Mouse (Mus musculus) cerebral cortex, adult 2 months (tissue): Measurements from ENCODE around the gene Map4k3.

ENCODE experiments used
- WGBS: fragments of 180-500 bp; shearing (Covaris S2); methylation state at CpG from one replicate; pipeline ENCODE4 v1.1.7; 2018; 5-methylcytosine and 5-hydroxymethylcytosine counted together

Gene Map4k3

DNA sequence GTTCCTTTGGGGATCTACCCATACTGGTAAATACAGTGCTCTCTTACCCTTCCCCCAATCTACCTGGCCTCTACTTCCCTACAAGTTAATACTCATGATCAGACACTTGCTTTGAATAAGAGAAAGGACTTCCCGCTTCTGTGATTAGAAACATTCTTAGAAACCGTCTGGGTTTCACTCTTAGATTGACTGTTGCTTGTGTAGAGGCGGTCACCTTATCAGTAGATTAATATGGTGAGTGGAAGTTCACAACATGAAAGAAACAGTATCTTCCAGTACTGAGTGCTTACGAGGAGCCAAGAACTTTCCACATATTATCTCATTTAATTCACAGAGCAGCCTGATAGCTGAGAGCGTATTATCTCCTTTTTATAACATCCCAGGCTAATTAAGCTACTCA, 1.5 kb upstream of the Map4k3 start:
- 86% methylated on average over 5 of the region's 5 CpGs for WGBS

DNA sequence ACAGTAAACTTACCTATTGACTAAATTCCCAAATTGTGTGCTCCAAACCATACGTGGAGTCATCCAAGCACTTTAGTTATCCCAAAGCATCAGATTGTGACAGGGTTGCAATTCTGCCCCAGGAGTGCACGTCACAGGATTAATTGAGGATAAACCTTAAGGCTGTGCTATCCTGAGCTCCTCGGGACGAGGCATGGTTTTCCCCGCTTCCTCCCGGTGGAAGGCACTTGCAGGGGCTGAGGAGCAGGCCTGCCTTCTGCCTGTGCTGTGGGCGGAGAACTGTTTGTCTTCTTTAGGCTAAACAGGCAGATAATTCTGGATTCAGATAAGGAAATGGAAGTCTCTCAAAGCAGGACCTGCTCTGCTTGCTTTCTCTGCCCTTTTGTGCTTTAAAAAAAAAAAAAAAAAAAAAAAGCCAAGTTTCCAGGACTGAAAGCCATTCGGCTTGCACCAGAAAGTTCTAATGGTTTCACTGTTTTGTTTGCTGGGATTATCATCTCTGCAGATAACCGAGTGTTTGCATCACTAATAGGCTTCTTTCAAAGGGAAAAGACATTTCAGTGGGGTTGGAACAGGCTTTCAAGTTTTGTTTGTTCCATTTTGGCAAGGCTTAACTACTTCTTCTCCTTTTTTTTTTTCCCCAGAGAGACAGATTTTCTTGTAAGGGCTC, 930 bp upstream of the Map4k3 start:
- WGBS = 24% methylated on average over 9 of the region's 9 CpGs

DNA sequence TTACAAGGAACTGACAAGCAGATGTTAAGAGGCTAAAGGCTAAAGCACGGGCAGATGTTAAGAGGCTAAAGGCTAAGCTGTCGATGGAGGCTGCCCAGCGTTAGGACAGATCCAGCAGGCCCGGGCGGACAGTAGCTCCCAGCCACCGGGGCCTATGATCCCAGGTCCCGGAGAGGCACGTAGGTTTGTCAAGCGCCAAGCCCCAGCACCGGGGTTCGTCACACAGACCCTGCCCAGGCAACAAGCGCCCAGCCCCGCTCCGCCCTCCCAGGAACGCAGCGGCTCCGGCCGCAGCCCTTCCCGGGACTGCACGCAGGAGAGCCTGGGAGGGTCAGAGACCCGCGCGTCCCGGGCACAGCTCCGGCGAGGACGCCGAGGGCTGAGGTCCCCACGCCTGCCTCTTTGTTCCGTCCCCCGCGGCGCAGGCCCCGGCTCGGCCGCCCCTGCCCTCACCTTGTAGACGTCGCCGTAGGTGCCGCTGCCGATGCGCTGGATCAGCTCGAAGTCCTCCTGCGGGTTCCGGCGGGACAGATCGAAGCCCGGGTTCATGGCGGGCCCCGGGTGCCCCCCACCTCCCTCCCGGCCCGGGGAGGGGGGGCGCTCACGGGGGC, 839 bp downstream of the Map4k3 start:
- under 1% methylated on average over 53 of the region's 54 CpGs for WGBS

DNA sequence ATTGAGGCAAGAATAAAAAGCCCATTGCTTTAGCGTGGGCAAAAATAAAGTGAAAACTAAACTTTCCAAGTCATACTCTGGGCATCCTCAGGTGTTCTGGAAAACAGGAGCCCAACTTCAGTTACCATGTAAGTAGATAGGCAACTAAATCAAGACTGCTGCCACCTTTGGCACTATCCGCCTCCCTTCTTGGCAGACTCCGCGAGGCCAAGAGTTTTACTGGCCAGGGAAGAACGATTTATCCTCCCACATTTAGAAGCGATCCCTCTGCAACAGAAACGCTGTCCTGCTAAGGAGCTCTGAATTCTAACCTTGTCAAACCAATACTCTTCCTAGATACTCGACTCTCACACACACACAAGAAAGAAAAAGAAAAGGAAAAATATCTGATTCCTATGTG, 1.5 kb downstream of the Map4k3 start:
- 8% methylated on average over 8 of the region's 8 CpGs for WGBS

DNA sequence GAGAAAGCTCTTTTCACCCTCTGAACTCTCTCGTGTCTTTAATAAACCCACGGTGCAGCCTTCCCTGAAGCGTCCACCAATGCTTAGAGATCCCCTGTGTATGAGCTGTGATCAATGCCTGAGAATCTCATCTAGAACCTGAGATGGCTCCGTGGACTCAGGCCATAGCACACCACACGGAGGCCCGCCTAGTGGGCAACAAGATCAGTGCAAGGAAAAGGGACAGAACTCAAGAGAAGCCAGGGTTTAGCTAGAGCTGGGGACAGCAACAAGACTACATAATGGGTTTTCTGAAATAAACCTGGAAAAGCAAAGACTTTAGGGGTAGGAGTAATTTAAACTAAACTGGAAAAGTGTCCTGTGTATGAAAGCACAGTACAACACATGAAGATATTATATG, 5.2 kb downstream of the Map4k3 start:
- 76% methylated on average over 6 of the region's 6 CpGs for WGBS

DNA sequence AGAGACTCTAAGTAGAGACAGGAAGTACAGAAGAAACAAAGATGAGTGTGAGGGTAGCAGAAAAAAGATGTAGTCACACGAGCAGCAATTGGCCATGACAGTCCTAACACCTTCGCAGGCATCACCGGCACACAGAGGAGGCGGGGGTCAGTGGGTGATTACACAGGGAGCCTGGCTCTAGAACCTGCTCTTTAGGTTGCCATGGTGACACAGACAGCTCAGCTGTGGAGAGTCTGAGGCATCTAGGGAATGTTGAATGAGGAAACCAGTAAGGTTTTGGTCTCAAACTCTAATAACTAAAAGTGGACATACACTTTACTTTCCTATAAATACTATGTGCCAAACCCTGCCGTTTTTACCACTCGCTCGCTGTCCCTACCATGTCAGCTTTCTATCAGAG, 6.6 kb downstream of the Map4k3 start:
- WGBS = 51% methylated on average over 7 of the region's 7 CpGs

DNA sequence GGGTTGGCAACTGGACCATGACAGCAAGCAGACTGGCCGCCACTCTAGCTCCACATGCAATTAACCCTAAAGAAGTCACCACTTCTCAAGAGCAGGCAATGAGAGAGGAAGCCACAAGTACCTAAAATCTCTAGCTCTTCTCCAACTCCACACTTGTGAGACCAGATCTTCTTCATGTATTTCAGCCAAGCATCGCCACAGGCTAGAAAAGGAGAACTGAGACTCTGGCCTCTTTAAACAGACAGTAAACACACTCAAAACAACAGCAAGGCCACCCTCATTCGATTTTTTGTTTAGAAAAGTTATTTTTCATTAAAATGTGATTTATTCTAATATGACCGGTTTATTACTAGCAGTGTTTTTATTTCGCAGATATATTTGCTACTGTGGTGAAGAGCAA, 9.0 kb downstream of the Map4k3 start:
- WGBS = 90% methylated on average over 5 of the region's 5 CpGs

DNA sequence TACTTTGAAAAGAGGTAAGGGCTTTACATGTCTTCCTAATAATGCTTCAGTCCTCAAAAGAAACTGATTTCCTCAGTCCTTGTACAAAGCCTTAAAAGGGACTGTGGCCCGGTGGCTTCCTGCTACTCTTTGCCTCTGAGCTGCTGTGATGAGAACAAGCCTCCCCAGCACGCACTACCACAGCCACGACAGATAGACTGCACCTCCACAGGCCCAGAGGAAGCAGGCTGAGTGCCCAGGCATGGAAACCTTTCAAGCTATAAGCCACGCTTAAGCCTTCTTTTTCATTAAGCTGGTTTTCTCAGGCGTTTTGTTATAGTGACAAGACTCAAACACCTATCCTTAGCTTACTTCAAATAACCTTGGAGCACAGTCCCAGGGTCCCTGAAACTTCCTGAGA, 10.0 kb downstream of the Map4k3 start:
- WGBS = 52% methylated on average over 5 of the region's 5 CpGs

DNA sequence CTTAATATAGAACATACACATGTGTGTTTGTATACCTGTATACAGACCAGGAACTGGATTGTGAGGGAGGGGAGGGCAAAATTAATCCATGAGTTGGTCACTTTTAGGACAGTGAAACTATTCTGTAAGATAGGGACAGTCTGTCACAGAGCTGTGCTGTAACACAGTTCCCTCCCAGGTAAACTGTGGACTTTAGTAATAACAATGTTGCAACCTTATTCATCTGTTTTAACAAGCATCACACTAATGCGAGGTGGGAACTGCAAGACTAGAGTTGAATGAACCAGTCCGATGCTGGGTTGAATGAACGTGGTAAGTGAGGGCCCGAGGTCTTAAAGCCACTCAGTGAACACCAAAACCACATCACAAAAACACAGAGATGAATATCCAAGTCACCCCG, 14.7 kb downstream of the Map4k3 start:
- 96% methylated on average over 5 of the region's 5 CpGs for WGBS

DNA sequence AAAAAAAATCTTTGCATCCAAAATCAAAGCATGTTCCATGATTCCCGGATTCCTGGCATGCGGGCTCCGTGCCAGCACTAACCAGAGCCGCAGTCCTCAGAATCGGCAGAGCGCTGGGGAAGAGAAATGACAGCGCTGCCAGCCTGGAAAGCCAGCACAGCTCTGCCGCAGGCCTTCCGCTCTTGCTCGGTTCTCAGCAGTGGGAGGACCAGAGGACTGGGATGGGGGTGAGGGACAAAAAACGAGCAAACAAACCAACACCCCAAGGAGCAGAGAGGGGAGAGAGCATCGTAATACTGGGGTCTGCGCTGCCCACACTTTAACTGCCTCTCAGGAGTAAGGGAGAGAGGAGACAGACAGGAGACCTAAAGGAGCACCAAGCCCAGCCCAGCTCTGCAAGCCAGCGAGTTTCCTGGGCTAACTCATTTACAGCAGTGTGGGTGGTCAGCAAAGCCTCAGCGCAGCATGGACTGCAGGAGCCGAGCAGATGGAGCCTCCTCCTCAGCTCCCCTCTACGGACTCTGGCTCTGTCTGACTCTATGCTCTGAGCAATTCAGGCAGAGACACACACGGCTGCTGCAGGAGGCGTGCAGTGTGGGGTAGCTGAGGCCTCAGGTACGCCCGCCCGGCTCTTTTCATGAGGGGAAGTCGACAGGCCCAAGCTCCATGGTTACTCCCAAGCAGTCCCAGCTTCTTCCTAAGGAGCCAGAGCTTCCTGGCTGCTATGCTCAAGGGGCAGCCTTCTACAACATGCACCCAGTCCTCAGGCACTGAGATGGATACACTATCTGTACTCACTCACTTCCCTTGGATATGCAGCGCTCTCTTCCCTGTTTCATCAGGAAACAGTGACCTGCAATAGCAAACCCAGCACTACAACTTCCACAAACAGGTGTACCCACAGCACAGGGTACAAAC, 18.1 kb downstream of the Map4k3 start:
- 12% methylated on average over 24 of the region's 24 CpGs for WGBS

DNA sequence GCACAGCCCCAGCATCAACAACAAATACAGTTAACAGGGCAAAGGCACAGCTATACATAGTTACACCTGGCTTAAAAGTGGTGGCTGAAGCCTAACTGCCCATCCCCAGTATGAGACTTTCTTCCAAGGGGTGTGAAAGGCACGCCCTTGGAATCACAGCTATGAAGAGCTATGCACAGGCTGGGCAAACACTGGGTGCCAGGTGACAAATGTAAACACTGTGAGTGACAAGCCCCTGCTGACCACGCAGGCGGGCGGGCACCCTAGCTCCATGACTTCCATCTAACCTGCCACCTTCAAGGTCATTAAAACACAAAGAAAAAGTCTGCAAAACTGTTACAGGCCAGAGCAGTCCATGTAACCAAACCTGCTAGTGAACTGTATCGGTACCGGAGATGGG, 19.5 kb downstream of the Map4k3 start:
- WGBS = 92% methylated on average over 6 of the region's 6 CpGs

DNA sequence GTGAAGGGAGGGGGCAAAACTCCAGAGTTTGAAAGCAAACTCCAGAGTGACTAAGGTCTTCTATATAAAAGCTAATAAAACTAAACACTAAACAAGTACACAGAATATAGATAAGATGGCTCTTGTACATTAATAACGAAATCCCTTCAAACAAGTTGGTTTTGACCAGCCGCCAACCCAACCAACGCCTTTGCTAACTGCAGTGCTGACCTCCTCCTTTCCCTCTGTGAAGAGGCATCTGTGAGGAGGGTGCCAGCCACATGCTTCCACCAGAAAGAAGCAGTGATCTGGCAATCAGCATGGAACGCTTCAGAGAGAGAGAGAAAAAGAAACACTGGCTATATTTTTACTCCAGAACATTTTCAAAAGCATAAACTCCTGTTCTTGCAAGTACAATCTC, 21.1 kb downstream of the Map4k3 start:
- 14% methylated on average over 4 of the region's 4 CpGs for WGBS

DNA sequence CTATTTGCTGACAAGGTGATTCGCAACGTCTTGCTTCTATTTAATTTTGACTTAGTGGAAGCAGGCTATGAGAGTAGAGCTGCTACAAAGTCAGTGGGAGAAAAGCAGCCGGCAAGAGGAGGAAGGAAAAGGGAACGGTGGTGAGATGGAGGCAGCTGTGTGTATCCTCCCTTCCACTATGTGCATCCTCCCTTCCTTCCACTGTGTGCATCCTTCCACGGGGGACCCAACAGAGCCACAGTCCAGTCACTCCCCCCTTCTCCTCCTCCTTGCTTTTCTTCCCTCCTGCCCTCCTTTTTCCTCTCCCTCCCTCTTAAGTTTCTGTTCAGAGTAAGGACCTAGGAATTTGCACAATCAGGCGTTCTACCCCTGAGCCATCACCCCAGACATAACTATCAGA, 21.7 kb downstream of the Map4k3 start:
- 29% methylated on average over 6 of the region's 6 CpGs for WGBS

DNA sequence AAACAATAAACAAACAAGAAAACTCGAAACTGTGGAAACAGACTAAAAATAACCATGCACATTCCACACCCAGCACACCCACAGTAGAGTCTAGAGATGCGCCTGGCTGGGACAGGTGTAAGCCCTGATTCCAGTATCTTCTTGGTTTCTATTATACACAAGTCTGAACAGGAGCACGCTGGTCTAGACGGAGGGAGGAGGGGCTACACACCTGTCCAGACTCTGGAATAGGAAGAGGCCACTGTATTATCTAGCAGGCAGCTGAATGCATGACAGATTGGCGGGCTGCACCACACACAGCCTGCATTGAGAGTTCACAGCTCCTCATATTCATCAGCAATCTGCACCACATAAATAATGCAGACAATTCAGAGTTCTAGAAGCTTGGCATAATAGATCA, 26.6 kb downstream of the Map4k3 start:
- 63% methylated on average over 5 of the region's 5 CpGs for WGBS

DNA sequence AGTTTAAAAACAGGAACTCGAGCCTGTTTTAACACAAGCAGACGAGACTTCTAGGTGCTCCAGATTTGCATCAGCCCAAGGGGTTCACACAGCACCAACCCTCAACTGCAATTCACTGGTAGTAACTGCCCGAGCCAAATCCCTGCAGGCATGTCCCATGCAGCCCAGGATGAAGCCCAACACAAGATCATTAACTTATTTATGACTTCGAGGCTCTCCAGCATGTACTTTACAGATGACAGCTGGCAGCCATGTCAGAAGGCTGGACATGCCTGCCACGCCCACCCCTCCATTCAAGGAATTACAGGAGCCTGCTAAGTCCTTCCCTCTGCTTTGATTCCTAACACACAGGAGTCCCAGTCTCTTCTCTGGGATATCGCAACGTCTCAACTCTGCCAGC, 29.4 kb downstream of the Map4k3 start:
- whole genome bisulfite sequencing = 43% methylated on average over 7 of the region's 7 CpGs

DNA sequence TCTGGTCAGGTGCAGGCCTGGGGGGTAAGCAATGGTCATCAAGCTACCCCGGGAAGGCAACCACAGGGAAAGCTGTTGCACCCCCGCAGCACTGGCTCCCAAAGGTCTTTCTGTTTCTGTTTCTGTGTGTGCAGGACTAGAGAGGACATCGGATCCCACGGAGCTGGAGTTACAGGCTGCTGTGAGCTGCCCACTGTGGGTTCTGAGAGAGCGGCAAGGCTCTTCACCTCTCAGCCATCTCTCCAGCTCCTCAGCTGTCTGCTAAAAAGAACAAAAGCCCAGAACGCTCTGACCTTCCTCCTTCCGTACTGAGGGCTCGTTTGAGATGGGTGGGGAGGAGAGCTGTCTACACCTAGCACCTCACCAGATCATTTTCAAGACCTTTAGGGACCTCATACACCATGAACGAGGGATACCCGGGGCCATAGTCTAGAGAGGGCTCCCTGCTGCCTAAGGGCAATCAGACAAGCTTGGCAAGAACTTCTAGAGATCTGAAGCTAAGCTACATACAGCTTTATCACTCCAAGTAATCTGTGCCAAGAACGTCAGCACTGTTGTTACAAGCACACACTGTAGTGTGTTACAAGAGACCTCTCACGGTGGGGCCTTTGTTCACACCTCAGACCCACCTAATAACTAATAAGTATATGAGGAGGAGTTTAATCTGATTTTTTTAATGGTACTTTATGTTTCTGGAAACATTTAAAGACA, 29.9 kb downstream of the Map4k3 start:
- 33% methylated on average over 12 of the region's 12 CpGs for WGBS

DNA sequence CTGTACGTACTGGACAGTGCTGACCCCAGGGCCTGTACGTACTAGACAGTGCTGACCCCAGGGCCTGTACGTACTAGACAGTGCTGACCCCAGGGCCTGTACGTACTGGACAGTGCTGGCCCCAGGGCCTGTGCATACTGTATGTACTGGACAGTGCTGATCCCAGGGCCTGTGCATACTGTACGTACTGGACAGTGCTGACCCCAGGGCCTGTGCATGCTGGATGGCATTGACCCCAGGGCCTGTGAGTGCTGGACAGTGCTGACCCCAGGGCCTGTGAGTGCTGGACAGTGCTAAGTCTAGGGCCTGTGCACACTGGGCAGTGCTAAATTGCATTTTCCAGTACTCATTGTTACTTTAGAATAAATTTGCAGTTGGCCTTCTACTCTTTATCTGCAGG, 31.3 kb downstream of the Map4k3 start:
- WGBS = 97% methylated on average over 5 of the region's 5 CpGs

DNA sequence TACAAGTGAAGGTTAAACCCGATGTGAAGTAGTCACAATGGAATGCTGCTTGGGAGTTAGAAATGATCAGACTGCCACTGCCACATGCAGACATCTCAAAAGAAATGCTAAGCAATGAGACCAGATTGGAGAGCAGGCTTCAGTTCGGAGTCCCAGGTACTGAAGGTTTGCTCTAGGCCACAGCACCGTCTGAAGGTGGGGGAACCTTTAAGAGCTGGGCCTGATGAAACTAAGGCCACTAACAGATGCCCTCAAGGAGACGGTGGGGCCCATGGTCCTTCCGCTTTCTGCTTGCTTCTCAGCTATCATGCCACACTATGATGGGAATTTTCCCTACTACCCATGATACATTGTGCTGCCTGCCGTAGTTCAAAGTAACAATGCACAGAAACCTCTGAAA, 32.1 kb downstream of the Map4k3 start:
- 87% methylated on average over 6 of the region's 6 CpGs for WGBS

DNA sequence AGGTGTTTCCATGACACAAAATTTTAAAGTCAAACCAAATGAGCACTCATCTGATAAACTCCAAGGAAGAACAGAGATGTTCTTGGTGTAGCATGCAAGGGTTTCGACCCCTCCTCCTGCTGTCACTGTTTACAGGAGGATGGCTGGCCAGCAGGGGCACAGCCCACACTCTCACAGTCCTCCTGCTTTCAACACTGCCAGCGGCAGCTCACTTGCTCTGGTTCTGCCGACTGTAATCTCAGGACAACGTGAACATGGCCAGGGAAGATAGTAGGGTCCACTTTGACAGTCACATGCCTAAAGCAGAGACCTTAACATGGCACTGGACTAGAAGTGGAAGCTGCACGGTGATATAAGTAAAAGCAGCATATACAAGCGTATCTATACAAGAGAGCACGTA, 34.6 kb downstream of the Map4k3 start:
- 54% methylated on average over 7 of the region's 7 CpGs for WGBS

DNA sequence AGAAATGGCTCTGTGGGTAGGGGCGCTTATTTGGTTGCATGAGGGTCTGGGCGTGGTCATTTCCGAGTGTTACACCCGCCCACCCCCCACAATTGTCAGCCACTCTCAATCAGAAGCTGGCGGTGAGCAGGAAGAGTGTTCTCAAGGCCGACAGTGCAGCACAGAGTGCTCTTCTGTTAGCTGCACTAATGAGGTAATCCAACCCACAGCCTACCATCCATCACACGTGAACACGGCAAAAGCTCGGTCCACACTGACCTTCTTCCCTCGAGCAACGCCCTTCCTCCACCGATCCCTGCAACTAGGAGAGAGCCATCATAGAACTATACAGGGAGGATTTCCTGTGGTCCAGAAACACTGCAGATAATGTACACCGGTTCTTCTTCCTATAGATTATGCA, 36.1 kb downstream of the Map4k3 start:
- WGBS = 80% methylated on average over 13 of the region's 13 CpGs

DNA sequence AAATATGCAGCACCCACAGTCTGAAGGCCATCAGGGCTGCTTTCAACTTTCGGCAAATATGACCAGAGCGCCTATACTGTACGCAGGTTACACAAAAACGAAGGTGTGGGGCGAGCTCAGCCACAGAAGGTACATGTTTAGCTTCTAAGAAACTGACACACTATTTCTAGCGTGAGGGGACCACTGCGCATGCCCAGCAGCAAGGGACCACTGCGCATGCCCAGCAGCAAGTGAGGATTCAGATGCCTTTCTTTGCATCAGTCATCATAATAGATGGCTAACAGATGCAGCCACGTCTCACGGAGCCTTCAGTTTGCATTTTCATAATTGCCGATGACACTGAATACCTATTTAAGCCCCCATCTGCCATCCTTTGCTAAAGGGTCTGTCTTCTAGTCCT, 39.6 kb downstream of the Map4k3 start:
- WGBS = 89% methylated on average over 11 of the region's 11 CpGs

DNA sequence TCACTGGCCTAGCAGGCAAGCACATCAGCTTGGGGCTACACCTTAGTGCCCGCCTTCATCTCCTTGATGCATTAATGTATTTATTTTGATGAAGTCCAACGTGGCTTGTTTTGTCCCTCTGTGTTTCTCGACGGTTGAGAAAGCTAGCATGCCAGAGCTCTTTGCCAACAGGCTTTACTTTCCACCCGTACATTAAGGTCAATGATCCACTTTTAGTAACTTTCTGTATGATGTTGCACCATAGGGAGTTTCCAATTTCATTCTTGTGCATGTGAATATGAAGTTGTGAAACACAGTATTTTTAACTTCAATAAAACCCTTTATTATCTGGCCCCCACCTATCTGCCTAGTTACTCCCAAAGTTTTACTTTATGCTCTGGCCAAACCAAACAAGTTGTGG, 42.2 kb downstream of the Map4k3 start:
- WGBS = 72% methylated on average over 5 of the region's 5 CpGs
